Mouse (Mus musculus) sigmoid colon, adult 10 weeks (tissue): Measurements from ENCODE around the gene 9930111J21Rik1. TPM values are rescaled to one million over a fixed set of nuclear protein-coding genes. Genes with fewer than 3 reads are reported as not detected.

Experiments used
- polyA plus RNA-seq: library from polyadenylated mRNA; stranded (reverse); fragments of 350-450 nt; fragmentation: Illumina TruSeq; extraction: RNeasy Lipid Tissue Mini Kit (QIAGEN cat#74804); gene quantifications from one replicate; pipeline ENCODE4 v1.2.3, GENCODE M21; 2014; ENCODE audit warnings: low read depth, low replicate concordance

Gene 9930111J21Rik1
- polyA plus RNA-seq = 2.8 TPM

DNA sequence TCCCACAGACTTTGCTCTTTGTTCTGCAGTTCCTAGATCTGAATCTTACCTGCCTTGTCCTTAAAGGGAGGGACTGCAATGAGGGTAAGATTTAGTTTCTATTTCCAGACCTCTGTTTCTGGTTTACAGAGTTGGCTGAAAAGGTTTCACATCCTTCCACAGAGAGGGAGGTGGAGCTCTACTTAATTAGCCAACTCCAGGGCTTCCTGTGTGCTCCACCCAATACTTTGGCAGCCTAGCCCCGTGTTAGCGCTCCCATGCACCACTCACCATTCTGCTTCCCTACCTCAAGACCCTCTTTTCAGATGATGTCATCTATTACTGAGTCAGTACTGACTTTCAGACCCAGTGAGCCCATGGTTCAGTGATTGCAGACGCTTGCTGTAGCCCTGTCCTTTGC is at the start of gene 9930111J21Rik1:
TSS of gene 9930111J21Rik1 (minus strand) at position 148 of the 400 bp plus-strand sequence.

GRCm38 (mm10) chr11:48994018-48994417 is 14.8 kb upstream of the 9930111J21Rik1 start, which contains the start of gene Tgtp1:
Gene Tgtp1, minus strand, starts transcription at chr11:48994172.

GRCm38 (mm10) chr11:48991740-48992520 is 12.7 kb upstream of the 9930111J21Rik1 start, which contains the start of gene Gm12185:
Gene Gm12185, minus strand, starts transcription at chr11:48992226.

DNA sequence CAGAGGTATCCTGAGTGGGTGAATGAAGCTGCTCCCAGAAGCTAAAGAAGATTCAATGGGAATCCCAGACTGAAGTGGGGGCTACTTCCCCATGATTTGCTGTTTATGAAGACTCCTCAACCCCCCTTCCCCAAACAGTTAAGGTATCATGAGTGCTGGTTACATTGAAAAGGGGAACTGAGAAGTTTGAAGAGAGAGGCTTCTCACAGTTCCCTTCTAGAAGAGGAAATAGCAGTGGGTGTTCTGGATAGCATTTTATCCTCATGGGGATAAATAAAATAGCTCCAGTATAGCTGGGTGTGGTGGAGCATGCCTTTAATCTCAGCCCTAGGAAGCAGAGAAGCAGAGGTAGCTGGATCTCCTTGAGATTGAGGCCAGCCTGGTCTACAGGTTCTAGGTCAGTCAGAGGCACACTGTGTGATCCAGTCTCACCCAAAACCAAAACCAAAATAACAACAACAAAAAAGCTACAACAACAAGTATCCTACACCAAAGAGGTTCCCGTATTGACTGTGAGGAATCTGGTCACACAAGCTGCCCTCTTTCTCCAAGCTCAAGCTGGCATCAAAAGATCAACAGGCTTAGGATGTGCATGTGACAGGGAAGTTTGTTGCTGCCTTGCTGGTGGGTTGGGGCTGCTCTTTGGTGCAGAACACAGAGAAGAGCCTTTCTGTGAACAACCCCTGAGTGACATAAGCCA is 808 bp downstream of the 9930111J21Rik1 start, which contains the start of gene Olfr56:
TSS of gene Olfr56 (plus strand) at position 650 of the 700 bp plus-strand sequence.

DNA sequence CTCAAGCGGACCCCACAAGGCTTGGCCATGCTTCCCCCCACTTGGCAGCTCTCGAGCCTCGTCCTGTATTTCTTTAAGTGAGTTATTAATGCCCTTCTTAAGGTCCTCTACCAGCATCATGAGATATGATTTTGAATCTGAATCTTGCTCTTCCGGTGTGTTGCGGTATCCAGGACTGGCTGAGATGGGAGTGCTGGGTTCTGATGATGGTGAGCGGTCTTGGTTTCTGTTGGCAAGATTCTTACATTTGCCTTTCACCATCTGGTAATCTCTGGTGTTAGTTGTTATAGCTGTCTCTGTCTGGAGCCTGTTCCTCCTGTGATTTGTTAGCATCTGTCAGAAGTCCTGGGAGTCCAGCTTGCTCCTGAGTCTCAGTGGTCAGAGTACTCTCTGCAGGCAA is 33.1 kb downstream of the 9930111J21Rik1 start, which contains the start of gene Psme2b:
TSS of gene Psme2b (minus strand) at position 101 of the 400 bp plus-strand sequence.

GRCm38 (mm10) chr11:48902021-48902420 is 77.2 kb downstream of the 9930111J21Rik1 start, which contains the start of gene Gm5431:
Gene Gm5431, minus strand, starts transcription at chr11:48902214.

Other genes with a start within 250 kb of the 9930111J21Rik1 start
- 171 TPM for gene Rack1, start 179.1 kb downstream of the 9930111J21Rik1 start, polyA plus RNA-seq
- gene Trim41, start 162.0 kb downstream of the 9930111J21Rik1 start, polyA plus RNA-seq = 17.8 TPM
- gene Trim7, start 153.3 kb downstream of the 9930111J21Rik1 start, polyA plus RNA-seq = 5.2 TPM
- 7.6 TPM for gene Gm12184, start 152.7 kb downstream of the 9930111J21Rik1 start, polyA plus RNA-seq
- 68.8 TPM for gene Irgm1, start 107.7 kb downstream of the 9930111J21Rik1 start, polyA plus RNA-seq
- 16.8 TPM for gene Gm5431, start 77.2 kb downstream of the 9930111J21Rik1 start, polyA plus RNA-seq
- 2.9 TPM for gene Psme2b, start 33.2 kb downstream of the 9930111J21Rik1 start, polyA plus RNA-seq
- gene Olfr56, start 509 bp downstream of the 9930111J21Rik1 start, polyA plus RNA-seq = 1.3 TPM
- gene Gm12185, start 12.8 kb upstream of the 9930111J21Rik1 start, polyA plus RNA-seq = 2.8 TPM
- gene Tgtp1, start 14.8 kb upstream of the 9930111J21Rik1 start, polyA plus RNA-seq = 15.7 TPM
- 24.0 TPM for gene 9930111J21Rik2, start 71.8 kb upstream of the 9930111J21Rik1 start, polyA plus RNA-seq
- 13.2 TPM for gene Tgtp2, start 84.8 kb upstream of the 9930111J21Rik1 start, polyA plus RNA-seq
- gene Ifi47, start 97.2 kb upstream of the 9930111J21Rik1 start, polyA plus RNA-seq = 19.4 TPM
- gene Olfr1396, start 135.5 kb upstream of the 9930111J21Rik1 start, polyA plus RNA-seq = 0.16 TPM
- not detected for gene Olfr1395, start 162.9 kb upstream of the 9930111J21Rik1 start, polyA plus RNA-seq
- gene Olfr1394, start 175.0 kb upstream of the 9930111J21Rik1 start, polyA plus RNA-seq = not detected
- gene Btnl9, start 207.8 kb upstream of the 9930111J21Rik1 start, polyA plus RNA-seq = 4.3 TPM
- 137 TPM for gene Zfp62, start 223.9 kb upstream of the 9930111J21Rik1 start, polyA plus RNA-seq